Mouse (Mus musculus): Measurements from ENCODE around the gene Ap1s1.

Ap1s1 gene

GRCm38 (mm10) chr5:137025132-137025531 lies 20.8 kb downstream of the Ap1s1 start:
- DNase-seq (ENCODE audit: low spot score in 2 of 2) = peak; percentile 77 to 88

- no peak for DNase-seq (ENCODE audit: low spot score in 2 of 2)
These were observed 21.6 kb downstream of the Ap1s1 start for GRCm38 (mm10) chr5:137024318-137024717.

GRCm38 (mm10) chr5:137015913-137016312 lies 30.0 kb downstream of the Ap1s1 start:
- no peak for DNase-seq (ENCODE audit: low spot score in 2 of 2)

GRCm38 (mm10) chr5:137012401-137012950 lies 33.5 kb downstream of the Ap1s1 start:
- no peak for DNase-seq (ENCODE audit: low spot score in 2 of 2)

GRCm38 (mm10) chr5:137009988-137010387 lies 35.9 kb downstream of the Ap1s1 start:
- peak in 1 of 2 experiments; percentile 65 for DNase-seq (ENCODE audit: low spot score in 2 of 2)

- DNase-seq (ENCODE audit: low spot score in 2 of 2) = no peak
These were observed 38.7 kb downstream of the Ap1s1 start for GRCm38 (mm10) chr5:137007276-137007675.

GRCm38 (mm10) chr5:137000612-137001011 lies 45.3 kb downstream of the Ap1s1 start:
- no peak for DNase-seq (ENCODE audit: low spot score in 2 of 2)

- no peak for DNase-seq (ENCODE audit: low spot score in 2 of 2)
These were observed 46.5 kb downstream of the Ap1s1 start for GRCm38 (mm10) chr5:136999449-136999848.

GRCm38 (mm10) chr5:136989801-136990200 lies 56.1 kb downstream of the Ap1s1 start:
- peak in 1 of 2 experiments; percentile 29 for DNase-seq (ENCODE audit: low spot score in 2 of 2)

- DNase-seq (ENCODE audit: low spot score in 2 of 2) = peak; percentile 82
These were observed 57.5 kb downstream of the Ap1s1 start for GRCm38 (mm10) chr5:136988420-136988819.

- DNase-seq (ENCODE audit: low spot score in 2 of 2) = peak in 1 of 2 experiments; percentile 47
These were observed 58.0 kb downstream of the Ap1s1 start, which contains the start of gene Znhit1 for GRCm38 (mm10) chr5:136987934-136988271. Gene Znhit1, minus strand, starts transcription at chr5:136988021.

GRCm38 (mm10) chr5:136987138-136987933 lies 58.6 kb downstream of the Ap1s1 start:
- peak; percentile 84 to 88 for DNase-seq (ENCODE audit: low spot score in 2 of 2)

GRCm38 (mm10) chr5:136986695-136987137 lies 59.2 kb downstream of the Ap1s1 start, which contains the start of gene Plod3:
Gene Plod3, plus strand, starts transcription at chr5:136987019.
- DNase-seq (ENCODE audit: low spot score in 2 of 2) = peak; percentile 99
